Mouse (Mus musculus): Measurements from ENCODE around the gene Itprip. TPM values are rescaled to one million over a fixed set of nuclear protein-coding genes. Genes with fewer than 3 reads are reported as not detected.
"Not testable (repeated sequence)": the region's sequence is repeated elsewhere in the genome, so short reads cannot be mapped to it uniquely, and the experiment has no call there.

Gene Itprip
- polyA plus RNA-seq, 1 experiment, result 8.0 TPM

DNA sequence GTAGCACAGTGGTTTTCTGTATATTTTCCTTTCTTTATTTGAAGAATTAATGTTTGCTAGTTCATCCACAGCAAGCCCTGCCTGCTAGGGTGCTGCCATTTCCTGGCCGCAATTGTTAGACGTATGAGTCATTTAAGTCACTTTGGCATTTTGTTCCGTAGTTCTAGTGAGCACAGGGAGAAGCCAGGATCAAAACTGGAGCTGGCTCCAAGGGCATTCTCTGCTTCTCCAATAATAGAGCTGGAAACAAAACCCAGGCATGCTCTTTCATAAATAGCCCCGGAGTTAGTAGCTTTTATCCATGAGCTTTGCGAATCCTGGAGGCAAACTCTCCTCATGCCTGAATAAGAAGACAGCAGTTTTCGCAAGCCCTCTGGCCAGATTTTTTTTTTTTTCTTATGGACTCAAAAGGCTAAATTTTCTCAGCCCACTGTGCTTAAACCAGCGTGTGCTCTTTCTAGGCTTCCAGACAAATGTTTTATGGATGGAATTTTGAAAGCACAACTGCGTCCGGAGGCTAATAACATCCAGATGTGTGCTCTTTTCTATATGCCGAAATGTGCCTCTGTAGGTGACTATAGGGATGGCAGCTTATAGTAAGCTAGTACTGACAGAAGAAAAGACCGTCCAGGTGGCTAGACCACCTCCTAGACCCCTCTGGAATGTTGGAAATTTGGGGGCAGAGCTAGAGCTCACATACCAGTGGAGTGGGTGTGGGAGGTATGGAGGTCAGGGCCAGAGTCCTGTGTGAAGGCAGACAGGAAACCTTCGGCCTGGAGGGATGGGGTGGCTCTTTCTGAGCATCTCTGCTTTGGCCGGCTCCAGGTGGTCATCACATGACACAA lies 64.9 kb downstream of the Itprip start:
- WGBS, result 18% methylated on average over 13 of the region's 13 CpGs
- H3K4me1 ChIP-seq (ENCODE audit: control insufficient read depth, insufficient read depth, low read length), result peaks cover 6% of the 10 kb centered on the region; the same call in 1 of the 2 replicates

DNA sequence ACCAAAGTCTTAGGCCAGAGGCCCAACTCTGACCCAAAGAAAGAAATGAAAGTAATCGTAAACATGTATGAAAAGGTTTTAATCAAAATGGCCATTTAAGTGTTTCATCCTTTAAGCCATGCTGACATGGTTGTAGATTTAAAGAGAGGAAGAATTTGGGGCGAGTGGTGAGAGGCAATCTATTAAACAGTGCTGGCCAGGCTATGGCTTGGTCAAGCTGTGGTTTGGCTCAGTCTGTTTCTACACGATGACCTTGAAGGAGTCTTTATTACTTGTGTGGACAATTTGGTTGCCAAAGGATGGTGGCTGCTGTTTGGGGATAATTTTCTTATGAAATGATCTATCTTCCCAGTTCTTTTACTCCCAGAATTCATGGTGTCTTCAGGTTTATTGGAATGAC lies 66.0 kb downstream of the Itprip start:
- Histone ChIP-seq H3K4me1 (ENCODE audit: control insufficient read depth, insufficient read depth, low read length) (peaks cover 6% of the 10 kb centered on the region; the same call in 1 of the 2 replicates), H3K4me3 (ENCODE audit: insufficient read depth, low read depth, low read length) (no peak overlapping the region), H3K27ac (ENCODE audit: insufficient read depth, low read depth, low read length) (no peak overlapping the region), H3K27me3 (replicated peaks; ENCODE audit: control insufficient read depth, insufficient read depth, low read length) (no peaks in the 10 kb centered on the region), H3K36me3 (ENCODE audit: control insufficient read depth, insufficient read depth, low read length) (no peaks in the 10 kb centered on the region)
- 89% methylated on average over 3 of the region's 3 CpGs for WGBS
- TF ChIP-seq POLR2A (IDR thresholded peaks at IDR 0.05; ENCODE audit: low read depth, low read length) (no peak), CTCF (conservative IDR thresholded peaks at IDR 0.05; ENCODE audit: insufficient read depth, insufficient read length, low read depth, low read length) (no peak)
- no peak for DNase-seq

More for the DNA sequence above, 64.9 kb downstream of the Itprip start:
- no peaks in the 10 kb centered on the region; the same call in 1 of the 2 replicates for H3K36me3 ChIP-seq (ENCODE audit: control insufficient read depth, insufficient read depth, low read length)
- TF ChIP-seq POLR2A (IDR thresholded peaks at IDR 0.05; ENCODE audit: low read depth, low read length) (no peak), CTCF (conservative IDR thresholded peaks at IDR 0.05; ENCODE audit: insufficient read depth, insufficient read length, low read depth, low read length) (no peak)
- H3K4me3 ChIP-seq (ENCODE audit: insufficient read depth, low read depth, low read length), result peak overlapping the region; percentile 58
- 0 out of 2 replicates have a peak overlapping the region, but pooled peaks have one; percentile 8 for H3K27ac ChIP-seq (ENCODE audit: insufficient read depth, low read depth, low read length)
- H3K27me3 ChIP-seq (replicated peaks; ENCODE audit: control insufficient read depth, insufficient read depth, low read length), result no peaks in the 10 kb centered on the region
- DNase-seq, result no peak

DNA sequence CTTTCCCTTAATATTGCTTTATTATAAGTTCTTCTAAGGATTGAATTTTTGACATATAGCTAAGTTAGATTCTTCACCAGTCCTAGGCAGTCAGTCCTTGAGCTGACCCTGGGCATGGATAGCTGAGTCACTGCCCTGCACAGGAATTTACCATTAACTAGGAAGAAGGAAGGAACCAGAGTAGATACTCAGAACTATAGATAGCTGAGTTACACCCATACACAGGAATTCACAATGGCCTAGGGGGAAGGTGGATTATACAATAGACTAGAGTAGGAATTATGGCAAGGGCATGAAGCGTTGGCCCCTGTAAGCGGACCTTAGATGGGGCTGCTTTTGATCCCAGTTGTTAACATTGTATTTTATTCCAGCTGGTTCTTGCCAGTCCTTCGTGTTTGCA lies 67.0 kb downstream of the Itprip start:
- DNase-seq; H3K27ac ChIP-seq (ENCODE audit: insufficient read depth, low read depth, low read length); H3K4me3 ChIP-seq (ENCODE audit: insufficient read depth, low read depth, low read length); H3K27me3 ChIP-seq (replicated peaks; ENCODE audit: control insufficient read depth, insufficient read depth, low read length); H3K36me3 ChIP-seq (ENCODE audit: control insufficient read depth, insufficient read depth, low read length); H3K4me1 ChIP-seq (ENCODE audit: control insufficient read depth, insufficient read depth, low read length): not testable (repeated sequence)
- WGBS, result 80% methylated on average over 3 of the region's 3 CpGs

DNA sequence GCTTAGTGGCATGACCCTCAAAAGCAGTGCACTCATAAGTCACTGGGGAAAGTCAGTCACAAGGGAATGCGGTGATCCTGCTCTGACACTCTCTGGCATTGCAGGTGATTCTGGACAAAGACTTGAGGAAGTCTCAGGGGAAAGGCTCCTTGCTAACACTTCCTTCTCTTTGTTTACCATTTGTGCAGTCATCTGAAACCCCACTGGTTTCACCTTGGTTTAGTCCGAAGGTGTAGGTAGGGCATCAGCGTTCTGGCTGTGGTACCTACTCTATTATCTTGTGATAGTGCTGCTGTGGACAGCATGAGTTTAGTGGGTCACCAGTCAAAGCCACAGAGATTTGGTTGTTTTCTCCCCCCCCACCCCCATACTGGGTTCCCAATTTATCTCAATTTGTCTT lies 69.4 kb downstream of the Itprip start:
- no peak overlapping the region for H3K4me3 ChIP-seq (ENCODE audit: insufficient read depth, low read depth, low read length)
- no peaks in the 10 kb centered on the region for H3K36me3 ChIP-seq (ENCODE audit: control insufficient read depth, insufficient read depth, low read length)
- H3K27me3 ChIP-seq (replicated peaks; ENCODE audit: control insufficient read depth, insufficient read depth, low read length), result no peaks in the 10 kb centered on the region
- WGBS, result 84% methylated on average over 3 of the region's 3 CpGs
- peaks cover 3% of the 10 kb centered on the region; the same call in 1 of the 2 replicates for H3K4me1 ChIP-seq (ENCODE audit: control insufficient read depth, insufficient read depth, low read length)
- no peak for TF ChIP-seq POLR2A (IDR thresholded peaks at IDR 0.05; ENCODE audit: low read depth, low read length)
- no peak for TF ChIP-seq CTCF (conservative IDR thresholded peaks at IDR 0.05; ENCODE audit: insufficient read depth, insufficient read length, low read depth, low read length)
- DNase-seq, result no peak
- no peak overlapping the region for H3K27ac ChIP-seq (ENCODE audit: insufficient read depth, low read depth, low read length)

Other genes with a start within 250 kb of the Itprip start
- 0.27 and 0.54 TPM in 2 replicates for gene Col17a1, start 227.2 kb downstream of the Itprip start, polyA plus RNA-seq (2012; rRNA removed)
- 34.7 and 46.9 TPM in 2 replicates for gene Sfr1, start 187.6 kb downstream of the Itprip start, polyA plus RNA-seq (2012; rRNA removed)
- 82.5 and 85.1 TPM in 2 replicates for gene Gsto1, start 64.3 kb downstream of the Itprip start, polyA plus RNA-seq (2012; rRNA removed)
- 2.6 and 2.7 TPM in 2 replicates for gene Gsto2, start 53.8 kb downstream of the Itprip start, polyA plus RNA-seq (2012; rRNA removed)
- 0.12 TPM in 1 of 2 replicates, not detected in the other for gene Cfap43, start within 50 bp of the Itprip start, polyA plus RNA-seq (2012; rRNA removed)
- 0.05 TPM in 1 of 2 replicates, not detected in the other for gene Cfap58, start 18.4 kb upstream of the Itprip start, polyA plus RNA-seq (2012; rRNA removed)